Mouse (Mus musculus): ENCODE results near the gene Acsm3.

Acsm3 gene

DNA sequence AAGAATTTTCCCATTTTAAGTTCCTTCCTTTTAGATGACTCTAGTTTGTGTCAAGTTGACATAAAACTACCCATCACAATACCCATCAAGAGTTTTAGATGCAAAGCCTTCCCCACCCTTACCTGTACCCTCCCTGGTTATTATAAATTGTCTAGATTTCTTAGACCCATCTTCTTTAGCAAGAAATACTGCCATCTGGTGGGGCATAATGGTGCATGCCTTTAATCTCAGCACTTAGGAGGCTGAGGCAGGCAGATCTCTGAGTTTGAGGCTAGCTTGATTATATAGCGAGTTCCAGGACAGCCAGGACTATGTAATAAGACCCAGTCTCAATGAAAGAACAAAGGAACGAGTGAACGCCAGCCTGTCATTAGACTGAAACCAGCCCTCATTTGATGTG, 39.8 kb downstream of the Acsm3 start:
- DNase-seq (ENCODE audit: low spot score) = no peak

DNA sequence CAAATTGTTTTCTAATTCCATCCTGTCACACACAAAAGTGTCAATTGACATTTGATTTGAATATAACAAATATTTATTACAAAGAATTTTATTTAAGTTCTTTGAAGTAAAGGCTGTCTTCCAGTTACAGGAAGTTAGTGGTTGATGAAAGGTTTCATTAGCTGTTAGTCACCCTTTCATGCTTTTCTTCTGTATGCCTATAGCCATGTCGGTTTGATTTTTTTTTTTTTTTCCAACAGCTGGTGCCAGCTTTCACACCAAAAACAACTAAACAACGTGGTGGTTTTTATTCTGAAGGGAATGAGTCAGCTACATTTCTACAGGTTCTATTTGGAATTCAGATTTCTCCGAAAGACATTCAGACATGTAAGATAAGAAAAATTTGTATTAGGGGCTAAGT, 40.3 kb downstream of the Acsm3 start:
- DNase-seq (ENCODE audit: low spot score) = no peak

DNA sequence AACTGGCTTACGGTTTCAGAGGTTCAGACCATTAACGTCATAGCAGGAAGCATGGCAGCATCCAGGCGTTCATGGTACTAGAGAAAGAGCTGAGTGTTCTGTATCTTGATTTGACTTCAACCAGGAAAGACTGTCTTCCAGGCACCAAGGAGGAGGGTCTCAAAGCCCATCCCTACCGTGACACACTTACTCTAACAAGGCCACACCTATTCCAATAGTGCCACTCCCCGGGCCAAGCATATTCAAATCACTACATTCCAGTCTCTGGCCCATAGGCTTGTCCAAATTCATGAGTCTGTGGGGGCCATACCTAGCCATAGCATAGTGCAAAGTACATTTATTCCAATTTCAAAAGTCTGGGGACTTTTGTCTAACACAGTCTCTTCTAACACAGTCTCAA, 46.7 kb downstream of the Acsm3 start:
- no peak for DNase-seq (ENCODE audit: low spot score)

DNA sequence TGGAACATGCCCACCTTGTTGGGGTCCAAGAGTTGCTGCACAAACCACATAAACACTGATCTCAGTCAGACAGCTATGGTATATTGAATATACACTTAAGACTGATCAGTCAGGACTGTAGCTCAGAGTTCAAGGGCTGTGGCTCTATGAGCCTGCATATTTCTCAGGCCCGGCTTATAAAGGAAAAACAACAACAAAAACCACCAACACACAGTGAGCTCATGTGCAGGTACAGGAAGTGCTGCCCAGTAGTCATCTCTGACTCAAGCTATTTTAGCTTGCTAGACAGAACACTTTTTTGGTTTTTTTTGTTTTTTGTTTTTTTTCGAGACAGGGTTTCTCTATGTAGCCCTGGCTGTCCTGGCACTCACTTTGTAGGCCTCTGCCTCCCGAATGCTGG, 48.0 kb downstream of the Acsm3 start:
- DNase-seq (ENCODE audit: low spot score) = no peak

DNA sequence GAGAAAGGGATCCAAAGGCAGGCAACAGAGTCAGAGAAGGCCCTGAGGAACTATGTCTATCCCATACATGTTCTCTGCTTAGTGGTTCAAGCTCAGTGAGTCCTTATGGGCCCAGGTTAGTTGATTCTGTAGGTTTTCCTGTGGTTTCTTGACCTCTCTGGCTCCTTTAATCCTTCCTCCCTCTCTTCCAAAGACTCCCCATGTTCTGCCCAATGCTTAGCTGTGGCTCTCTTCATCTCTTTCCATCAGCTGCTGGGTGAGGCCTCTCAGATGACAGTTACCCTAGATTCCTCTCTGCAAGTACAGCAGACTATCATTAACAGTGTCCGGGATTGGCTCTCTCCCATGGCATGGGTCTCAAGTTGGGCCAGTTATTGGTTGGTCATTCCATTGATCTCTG, 74.6 kb downstream of the Acsm3 start:
- DNase-seq (ENCODE audit: low spot score) = no peak

DNA sequence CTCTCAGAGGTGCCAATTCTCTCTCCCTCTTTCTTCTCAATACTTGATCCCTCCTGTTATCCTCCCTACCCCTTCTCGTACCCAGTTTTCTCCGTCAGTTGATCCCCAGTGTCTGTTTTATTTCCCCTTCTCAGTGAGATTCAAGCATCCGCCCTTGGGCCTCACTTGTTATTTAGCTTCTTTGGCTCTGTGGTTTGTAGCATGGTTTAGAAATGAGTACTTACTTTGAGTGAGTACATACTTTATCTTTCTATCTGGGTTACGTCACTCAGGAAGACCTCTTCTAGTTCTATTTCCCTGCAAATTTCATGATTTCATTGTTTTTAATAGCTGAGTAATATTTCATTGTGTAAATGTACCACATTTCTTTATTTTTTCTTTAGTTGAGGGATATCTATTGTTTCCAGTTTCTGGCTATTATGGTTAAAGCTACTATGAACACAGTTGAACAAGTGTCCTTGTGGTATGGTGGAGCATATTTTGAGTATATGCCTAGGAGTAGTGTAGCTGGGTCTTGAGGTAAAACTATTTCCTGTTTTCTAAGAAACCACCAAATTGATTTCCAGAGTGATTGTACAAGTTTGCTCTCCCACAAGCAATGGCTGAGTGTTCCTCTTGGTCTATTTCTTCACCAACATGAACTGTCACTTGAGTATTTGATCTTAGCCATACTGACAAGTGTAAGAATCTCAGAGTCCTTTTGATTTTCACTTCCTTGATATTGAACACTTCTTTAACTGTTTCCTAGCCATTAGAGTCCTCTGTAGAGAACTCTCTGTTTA, 75.5 kb downstream of the Acsm3 start:
- no peak for DNase-seq (ENCODE audit: low spot score)

Data from yolk sac, embryonic 10.5 days (tissue).